Mouse (Mus musculus) small intestine, adult 2 months (tissue): Measurements from ENCODE around the gene Hist1h2bb.
A peak's percentile ranks its signal among the peaks of the same experiment; 100 is the strongest.

Source experiments
- CTCF ChIP-seq: fragments of 200-500 bp; IDR thresholded peaks from 2 replicates; pipeline ENCODE4 v1.5.1; 2012; ENCODE audit warnings: low read depth, mild to moderate bottlenecking, control low read depth, inconsistent platforms, low read length, moderate library complexity, mixed read lengths; ENCODE audit not compliant: insufficient replicate concordance, insufficient read length; ENCODE audit errors: extremely low read depth
- POLR2A ChIP-seq: fragments of 200-500 bp; IDR thresholded peaks from 2 replicates; pipeline ENCODE4 v1.6.1; 2012; ENCODE audit warnings: low read depth, mild to moderate bottlenecking, control low read depth, inconsistent platforms, low read length, moderate library complexity

GRCm38 (mm10) chr13:23697491-23698299 lies 48.8 kb upstream of the Hist1h2bb start:
- peak; percentile 59; the same call in 1 of the 2 replicates for TF ChIP-seq CTCF
- no peak for TF ChIP-seq POLR2A
